Mouse (Mus musculus) T-helper 17 cell (primary cell): ENCODE data around the gene Etl4.
"Not testable (repeated sequence)": the region's sequence is repeated elsewhere in the genome, so short reads cannot be mapped to it uniquely, and the experiment has no call there.

Experiments
- in situ Hi-C, 2 experiments: fragments of 300-600 bp; cut with MboI, MseI; formaldehyde crosslinking; loops; 1 replicate in 1 of 2; 2 replicates in 1 of 2; pipeline ENCODE4 v1.15.1; 2025; ENCODE audit warnings: high pct_unique_total_duplicates in 2 of 2

The Etl4 gene

DNA sequence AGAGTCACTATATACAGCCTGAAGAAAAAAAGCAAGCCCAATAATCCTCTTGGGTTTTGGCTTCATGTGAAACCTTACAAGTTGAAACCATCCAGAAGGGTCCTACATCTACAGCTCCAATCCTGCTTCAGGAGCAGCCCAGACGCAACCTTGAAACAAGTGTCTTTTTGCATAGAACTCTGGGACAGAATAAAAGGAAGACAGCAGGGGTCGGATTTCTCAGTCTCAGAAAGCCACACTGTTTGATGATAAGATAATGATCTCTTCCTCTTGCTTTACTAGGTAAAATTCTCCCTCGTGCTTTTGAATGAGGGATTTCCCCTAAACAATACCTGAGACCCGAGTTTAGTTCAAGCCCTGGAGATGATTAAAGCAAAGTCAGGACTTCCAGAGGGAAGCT is 385.0 kb downstream of the Etl4 start:
- in situ Hi-C loops, result no loop called here

DNA sequence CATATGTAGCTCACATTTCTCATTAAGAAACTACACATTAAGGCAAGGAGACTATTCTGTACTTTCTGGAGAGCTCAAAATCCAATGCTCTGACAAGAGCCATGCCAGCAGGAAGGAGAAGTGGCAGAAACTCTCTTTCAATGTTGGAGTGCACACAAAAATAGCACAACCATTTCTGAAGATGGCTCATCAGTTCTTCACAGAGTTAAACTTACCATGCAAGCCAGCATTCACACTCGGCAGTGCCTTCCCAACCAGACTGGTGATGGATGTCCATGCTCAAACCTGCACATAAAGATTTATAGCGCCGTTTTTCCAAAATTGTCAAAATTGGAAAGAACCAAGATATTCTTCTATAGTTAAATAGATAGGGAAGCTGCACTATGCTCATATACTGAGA is 392.9 kb downstream of the Etl4 start:
- in situ Hi-C loops, result no loop called here

- in situ Hi-C loops, result loop anchor here in 1 of 2 experiments (10.0 kb wide), 1 partner anchor 1690 kb away; no protein-coding TSS in a partner anchor
These were observed 415.4 kb downstream of the Etl4 start for GRCm38 (mm10) chr2:20324954-20325353.

DNA sequence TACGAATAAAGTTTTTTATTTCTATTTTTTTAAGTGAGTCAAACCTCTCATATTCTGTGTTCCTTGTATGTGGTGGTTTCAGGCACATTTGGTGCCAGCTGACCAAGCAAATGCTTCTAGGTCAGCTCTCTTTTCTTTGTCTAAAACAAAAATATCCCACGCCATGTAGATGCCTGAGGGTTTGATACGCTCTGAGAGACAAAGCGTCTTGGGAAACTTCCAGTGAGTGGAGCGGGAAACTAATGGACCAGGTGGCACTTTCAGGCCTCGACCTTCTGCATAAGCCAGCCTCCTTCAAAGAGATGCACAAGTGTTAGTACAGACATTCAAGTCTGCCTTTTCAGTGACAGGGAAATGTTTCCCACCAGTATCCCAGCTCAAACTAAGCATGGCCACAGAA is 426.6 kb downstream of the Etl4 start:
- in situ Hi-C loops, result no loop called here

DNA sequence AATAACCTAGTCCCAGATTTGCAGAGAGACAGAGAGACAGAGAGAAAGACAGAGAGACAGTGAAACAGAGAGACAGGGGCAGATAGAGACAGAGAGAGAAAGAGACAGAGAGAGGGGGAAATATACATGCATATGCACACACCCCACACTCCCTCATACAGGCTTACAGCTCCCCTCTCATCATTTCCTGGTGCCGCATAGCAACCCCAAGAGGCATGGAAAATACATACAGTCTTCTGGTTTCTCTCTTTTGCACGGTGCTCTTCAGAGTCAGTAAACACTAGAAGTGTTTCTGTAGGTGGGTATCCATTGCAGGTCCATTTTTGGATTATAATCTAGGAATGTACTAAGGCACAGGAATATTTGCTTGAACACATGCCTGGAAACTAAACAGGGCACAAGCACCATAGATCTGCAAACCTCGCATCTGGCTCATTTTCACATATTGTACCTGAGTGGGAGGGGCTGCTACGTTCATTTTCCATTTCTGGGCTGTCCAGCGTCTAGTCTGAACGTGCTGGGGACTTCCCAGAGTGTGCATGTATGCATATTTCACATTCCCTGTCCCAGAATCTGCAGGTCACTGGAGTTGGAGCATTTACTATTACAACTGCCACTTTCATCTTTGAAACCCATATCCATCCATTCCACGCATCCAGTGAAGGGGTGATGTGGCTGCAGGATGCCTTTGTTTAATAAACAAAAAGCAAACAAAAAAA is 429.6 kb downstream of the Etl4 start:
- in situ Hi-C loops, result no loop called here

DNA sequence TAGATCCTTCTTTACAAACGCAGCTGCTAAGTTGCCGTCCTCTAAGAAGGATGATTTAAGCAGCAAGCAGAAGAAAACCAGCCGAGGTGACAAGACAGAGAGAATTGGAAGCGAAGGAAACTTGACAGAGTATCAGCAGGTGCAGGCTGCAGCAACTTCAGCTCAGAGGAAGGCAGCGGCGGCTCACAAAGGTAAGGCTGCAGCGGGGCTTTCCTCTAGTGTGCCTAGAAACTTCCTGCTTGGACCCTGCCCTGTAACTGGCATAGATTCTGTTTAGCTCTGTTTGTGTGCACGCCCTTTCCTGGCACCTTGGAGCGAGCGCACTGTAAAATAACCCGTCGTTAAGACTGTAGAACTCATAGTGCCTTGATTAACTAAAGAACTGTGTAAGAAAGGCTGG is 430.3 kb downstream of the Etl4 start:
- in situ Hi-C loops, result no loop called here

- in situ Hi-C loops, result no loop called here
These were observed 437.3 kb downstream of the Etl4 start for GRCm38 (mm10) chr2:20346873-20347272.

GRCm38 (mm10) chr2:20349268-20349667 is 439.7 kb downstream of the Etl4 start:
- in situ Hi-C loops, result no loop called here

GRCm38 (mm10) chr2:20352796-20353195 is 443.2 kb downstream of the Etl4 start:
- in situ Hi-C loops, result no loop called here

DNA sequence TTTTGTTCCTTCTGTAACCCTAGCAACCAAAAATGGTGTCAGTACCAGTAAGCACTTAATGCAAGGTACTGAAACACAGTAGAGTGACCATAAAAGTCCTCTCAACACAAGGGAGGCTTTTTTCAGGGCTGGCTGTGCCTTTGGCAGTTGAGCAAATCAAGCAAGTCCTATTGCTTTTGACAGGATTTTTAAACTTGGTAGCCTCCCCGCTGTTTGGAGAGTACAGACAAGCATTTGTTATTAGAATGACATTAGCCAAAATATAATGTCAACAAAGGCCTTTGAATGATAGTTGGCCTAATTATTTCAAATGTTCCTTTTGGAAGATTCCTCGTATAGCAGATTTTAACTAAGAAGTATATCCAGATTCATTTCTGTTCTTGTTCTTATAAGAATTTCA is 467.4 kb downstream of the Etl4 start:
- in situ Hi-C loops, result no loop called here

DNA sequence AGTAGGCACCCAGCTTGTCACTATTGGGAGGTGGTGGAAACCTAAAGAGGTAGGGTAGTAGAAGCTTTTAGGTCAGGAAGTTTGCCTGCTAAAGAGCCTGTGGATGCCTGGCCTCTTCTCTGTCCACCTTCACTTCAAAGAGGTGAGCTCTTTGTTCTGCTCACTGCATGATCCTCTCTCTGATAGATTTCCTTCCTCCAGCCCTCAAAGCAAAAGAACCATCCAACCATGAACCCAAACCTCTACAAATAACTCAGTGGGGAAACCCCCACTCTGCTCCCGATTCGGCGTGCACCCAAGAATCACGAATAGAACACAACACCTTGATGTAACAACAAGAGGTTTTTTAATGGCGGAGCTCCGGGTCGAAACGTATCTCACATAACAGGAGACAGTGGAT is 471.3 kb downstream of the Etl4 start:
- in situ Hi-C loops, result not testable (repeated sequence)

DNA sequence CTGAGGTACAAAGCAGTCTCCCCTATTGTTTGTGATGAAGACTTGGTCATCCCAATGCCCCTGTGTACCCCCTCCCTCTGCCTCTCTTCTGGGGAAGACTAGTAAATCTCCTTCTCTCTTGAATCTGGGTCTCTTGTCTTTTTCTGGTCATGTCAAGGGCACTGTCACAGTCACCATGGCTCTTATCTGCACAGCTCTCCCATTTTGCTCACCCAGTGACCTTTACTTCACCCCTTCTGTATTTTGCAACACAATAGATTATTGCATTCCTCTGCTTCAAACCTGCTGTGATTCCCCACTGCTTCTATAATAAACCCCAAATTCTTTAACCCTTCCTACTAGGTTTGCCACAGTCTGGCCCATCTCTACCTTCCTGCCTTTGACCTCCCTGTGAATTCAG is 484.5 kb downstream of the Etl4 start:
- in situ Hi-C loops, result no loop called here

- in situ Hi-C loops, result no loop called here
These were observed 487.4 kb downstream of the Etl4 start for GRCm38 (mm10) chr2:20396978-20397377.

GRCm38 (mm10) chr2:20400556-20400955 is 491.0 kb downstream of the Etl4 start:
- in situ Hi-C loops, result no loop called here

- in situ Hi-C loops, result no loop called here
These were observed 494.8 kb downstream of the Etl4 start for GRCm38 (mm10) chr2:20404395-20404794.

GRCm38 (mm10) chr2:20407101-20407500 is 497.5 kb downstream of the Etl4 start:
- in situ Hi-C loops, result no loop called here

- in situ Hi-C loops, result no loop called here
These were observed 505.3 kb downstream of the Etl4 start for GRCm38 (mm10) chr2:20414856-20415255.

GRCm38 (mm10) chr2:20416934-20417614 is 507.5 kb downstream of the Etl4 start:
- in situ Hi-C loops, result no loop called here

- in situ Hi-C loops, result no loop called here
These were observed 508.4 kb downstream of the Etl4 start for GRCm38 (mm10) chr2:20417998-20418397.

GRCm38 (mm10) chr2:20419975-20420374 is 510.4 kb downstream of the Etl4 start:
- in situ Hi-C loops, result no loop called here

DNA sequence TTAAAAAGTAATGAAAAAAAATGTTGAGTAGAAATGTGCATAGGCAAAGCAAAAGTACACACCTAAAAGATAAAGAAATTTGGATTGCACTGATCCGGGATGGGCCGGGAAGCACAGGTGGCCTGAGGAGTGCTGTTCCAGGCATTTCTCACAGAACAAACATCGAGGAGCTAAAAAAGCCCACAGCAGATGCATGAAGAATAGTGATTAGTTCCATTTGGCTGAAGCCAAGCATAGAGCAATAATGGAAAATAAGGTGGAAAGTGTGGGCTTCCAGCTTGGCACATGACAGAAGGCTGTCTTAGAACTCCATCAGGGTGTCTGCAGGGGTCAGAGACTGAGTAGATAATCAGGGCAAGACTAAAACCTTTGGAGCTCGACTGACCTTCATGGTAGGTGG is 512.7 kb downstream of the Etl4 start:
- in situ Hi-C loops, result no loop called here

GRCm38 (mm10) chr2:20433656-20434055 is 524.1 kb downstream of the Etl4 start:
- in situ Hi-C loops, result no loop called here

DNA sequence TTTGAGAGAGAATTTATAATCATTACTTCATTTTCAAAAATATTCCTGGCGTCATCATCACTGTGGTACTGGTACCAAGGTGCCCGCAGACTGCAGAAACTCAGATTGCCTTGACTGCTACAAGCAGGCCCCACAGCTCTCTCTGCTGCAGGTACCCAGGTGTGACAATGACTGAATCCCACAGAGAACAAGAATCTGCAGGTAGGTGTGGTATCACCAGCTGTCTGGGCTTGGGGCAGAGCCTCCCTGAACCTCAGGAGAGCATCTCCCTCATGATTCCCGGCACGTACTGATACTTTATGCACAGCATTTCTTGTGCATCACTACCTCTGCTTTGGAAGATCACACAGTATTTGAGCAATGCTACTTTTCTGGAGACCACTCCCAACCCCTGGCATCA is 526.0 kb downstream of the Etl4 start:
- in situ Hi-C loops, result no loop called here
